Mouse (Mus musculus) myocyte (in vitro differentiated cells): ENCODE measurements around the gene Riok2.
A peak's percentile ranks its signal among the peaks of the same experiment; 100 is the strongest.

Experiments
- CEBPB ChIP-seq: IDR thresholded peaks from 2 replicates; pipeline ENCODE4 v1.6.1; 2011; ENCODE audit warnings: mild to moderate bottlenecking, moderate library complexity; ENCODE audit not compliant: poor library complexity, insufficient read depth, severe bottlenecking
- E2F4 ChIP-seq: IDR thresholded peaks from one replicate; pipeline ENCODE4 v1.6.1; 2011; ENCODE audit warnings: mild to moderate bottlenecking, control low read depth, moderate library complexity; ENCODE audit not compliant: insufficient read depth
- MAX ChIP-seq: IDR thresholded peaks from one replicate; pipeline ENCODE4 v1.6.1; 2011; ENCODE audit warnings: low read depth, mild to moderate bottlenecking, control low read depth
- MYOD1 ChIP-seq, 3 experiments: IDR thresholded peaks; one replicate each; pipeline ENCODE4 v1.6.1; 2011; ENCODE audit warnings: control low read depth in 2 of 3, low read depth in 2 of 3, mild to moderate bottlenecking in 2 of 3, moderate library complexity in 1 of 3; ENCODE audit not compliant: insufficient read length in 2 of 3, control insufficient read depth in 1 of 3
- MYOG ChIP-seq, 3 experiments: IDR thresholded peaks; one replicate each; pipeline ENCODE4 v1.6.1; 2011; ENCODE audit warnings: control low read depth in 2 of 3, low read depth in 2 of 3, mild to moderate bottlenecking in 2 of 3; ENCODE audit not compliant: insufficient read length in 2 of 3, control insufficient read depth in 1 of 3, insufficient read depth in 1 of 3
- POLR2A ChIP-seq: IDR thresholded peaks from one replicate; pipeline ENCODE4 v1.6.1; 2011; ENCODE audit warnings: low read depth, mild to moderate bottlenecking, control low read depth, moderate library complexity; ENCODE audit not compliant: insufficient read length
- POLR2AphosphoS2 ChIP-seq: IDR thresholded peaks from one replicate; pipeline ENCODE4 v1.6.1; 2011; ENCODE audit warnings: low read depth, control low read depth; ENCODE audit not compliant: insufficient read length
- TCF12 ChIP-seq: IDR thresholded peaks from one replicate; pipeline ENCODE4 v1.6.1; 2011; ENCODE audit warnings: mild to moderate bottlenecking, control low read depth; ENCODE audit not compliant: poor library complexity, insufficient read depth, severe bottlenecking
- TCF3 ChIP-seq: IDR thresholded peaks from one replicate; pipeline ENCODE4 v1.6.1; 2011; ENCODE audit warnings: low read depth, control low read depth; ENCODE audit not compliant: insufficient read length
- USF1 ChIP-seq: IDR thresholded peaks from one replicate; pipeline ENCODE4 v1.6.1; 2011; ENCODE audit warnings: low read depth, mild to moderate bottlenecking, control low read depth, moderate library complexity

- TF ChIP-seq POLR2A (no peak), MAX (no peak), E2F4 (no peak), CEBPB (no peak), POLR2AphosphoS2 (no peak), USF1 (no peak), MYOG (IDR thresholded peaks at IDR 0.05; ENCODE audit: control insufficient read depth in 1 of 3, insufficient read depth in 1 of 3, insufficient read length in 2 of 3, low read depth in 2 of 3) (no peak), MYOD1 (IDR thresholded peaks at IDR 0.05; ENCODE audit: control insufficient read depth in 1 of 3, insufficient read length in 2 of 3, low read depth in 2 of 3) (peak; percentile 48 to 96 (median 93)), TCF12 (no peak), TCF3 (no peak)
Measured at GRCm38 (mm10) chr17:17408137-17408536, 34.0 kb downstream of the Riok2 start.
